Mouse (Mus musculus) MEL (cell line): ENCODE data around the gene Gm4302.
"Not testable (repeated sequence)": the region's sequence is repeated elsewhere in the genome, so short reads cannot be mapped to it uniquely, and the experiment has no call there.

ENCODE experiments used
- CTCF ChIP-seq, 3 experiments: IDR thresholded peaks in 2 of 3; conservative IDR thresholded peaks in 1 of 3; 2 replicates each; pipeline ENCODE4 v1.5.1; 2011 to 2012; ENCODE audit warnings: low read length in 3 of 3, low read depth in 2 of 3, mild to moderate bottlenecking in 2 of 3, improper control_type of control experiment in 1 of 3, inconsistent platforms in 1 of 3, mixed read lengths in 1 of 3, moderate library complexity in 1 of 3; ENCODE audit not compliant: control insufficient read depth in 1 of 3, insufficient read depth in 1 of 3, poor library complexity in 1 of 3, severe bottlenecking in 1 of 3
- E2F4 ChIP-seq: IDR thresholded peaks from 2 replicates; pipeline ENCODE4 v1.6.1; 2011; ENCODE audit warnings: low read depth, low read length, improper control_type of control experiment, borderline replicate concordance
- ELF1 ChIP-seq: IDR thresholded peaks from 2 replicates; pipeline ENCODE4 v1.6.1; 2014; ENCODE audit warnings: low read depth, mild to moderate bottlenecking, inconsistent platforms, low read length, improper control_type of control experiment, moderate library complexity
- MAFK ChIP-seq: IDR thresholded peaks from 2 replicates; pipeline ENCODE4 v1.6.1; 2011; ENCODE audit warnings: low read depth, mild to moderate bottlenecking, low read length, improper control_type of control experiment, borderline replicate concordance
- MXI1 ChIP-seq: IDR thresholded peaks from 2 replicates; pipeline ENCODE4 v1.6.1; 2011; ENCODE audit warnings: mild to moderate bottlenecking, low read depth, low read length, improper control_type of control experiment
- MYC ChIP-seq: IDR thresholded peaks from 2 replicates; pipeline ENCODE4 v1.6.1; 2011; ENCODE audit warnings: low read depth, mild to moderate bottlenecking, low read length, improper control_type of control experiment, moderate library complexity
- POLR2A ChIP-seq, 2 experiments: IDR thresholded peaks; 2 replicates each; pipeline ENCODE4 v1.6.1; 2011 to 2012; ENCODE audit warnings: low read length in 2 of 2, mild to moderate bottlenecking in 2 of 2, control low read depth in 1 of 2, improper control_type of control experiment in 1 of 2, low read depth in 1 of 2, moderate library complexity in 1 of 2; ENCODE audit not compliant: control insufficient read depth in 1 of 2, insufficient read depth in 1 of 2, poor library complexity in 1 of 2
- RCOR1 ChIP-seq: IDR thresholded peaks from 2 replicates; pipeline ENCODE4 v1.6.1; 2012; ENCODE audit warnings: low read depth, mild to moderate bottlenecking, inconsistent platforms, low read length, improper control_type of control experiment
- USF1 ChIP-seq: IDR thresholded peaks from 2 replicates; pipeline ENCODE4 v1.6.1; 2014; ENCODE audit warnings: low read depth, mild to moderate bottlenecking, inconsistent platforms, low read length, improper control_type of control experiment, moderate library complexity
- USF2 ChIP-seq, 2 experiments: IDR thresholded peaks; 2 replicates each; pipeline ENCODE4 v1.6.1; 2011 to 2012; ENCODE audit warnings: improper control_type of control experiment in 2 of 2, low read length in 2 of 2, borderline replicate concordance in 1 of 2, inconsistent platforms in 1 of 2, low read depth in 1 of 2, mild to moderate bottlenecking in 1 of 2; ENCODE audit not compliant: insufficient read depth in 1 of 2
- ZC3H11A ChIP-seq: IDR thresholded peaks from 2 replicates; pipeline ENCODE4 v1.6.1; 2012; ENCODE audit warnings: low read depth, mild to moderate bottlenecking, inconsistent platforms, low read length, improper control_type of control experiment

DNA sequence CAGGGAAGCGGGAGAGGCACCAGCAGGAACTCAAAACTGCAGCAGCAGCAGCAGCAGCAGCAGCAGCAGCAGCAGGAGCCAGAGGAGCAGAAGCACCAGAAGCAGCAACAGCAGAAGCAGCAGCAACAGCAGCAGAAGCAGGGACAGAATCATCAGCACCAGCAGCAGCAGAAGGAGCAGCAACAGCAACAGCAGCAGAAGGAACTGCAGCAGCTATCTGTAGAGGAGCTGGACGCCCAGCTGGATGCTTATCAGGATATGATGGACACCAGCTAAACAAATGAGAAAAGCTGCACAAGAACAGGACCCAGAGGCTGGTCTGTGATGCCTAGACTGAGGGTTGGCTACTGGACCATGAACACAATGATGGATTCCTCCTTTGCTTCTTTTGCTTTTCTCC lies 16.2 kb downstream of the Gm4302 start:
- TF ChIP-seq CTCF (IDR thresholded peaks at IDR 0.05 in 2 of 3, conservative IDR thresholded peaks at IDR 0.05 in 1 of 3; ENCODE audit: control insufficient read depth in 1 of 3, insufficient read depth in 1 of 3, low read depth in 2 of 3, low read length in 3 of 3, poor library complexity in 1 of 3, severe bottlenecking in 1 of 3); USF1; RCOR1; MAFK; POLR2A (IDR thresholded peaks at IDR 0.05; ENCODE audit: control insufficient read depth in 1 of 2, insufficient read depth in 1 of 2, low read depth in 1 of 2, low read length in 2 of 2, poor library complexity in 1 of 2); MYC; ZC3H11A; ELF1; MXI1; E2F4; USF2 (IDR thresholded peaks at IDR 0.05; ENCODE audit: borderline replicate concordance in 1 of 2, insufficient read depth in 1 of 2, low read depth in 1 of 2, low read length in 2 of 2): not testable (repeated sequence)
